Mouse (Mus musculus): ENCODE data around the gene Emd.

Gene Emd

GRCm38 (mm10) chrX:74273422-74274322 is 19.2 kb downstream of the Emd start:
- no peak for DNase-seq (ENCODE audit: low spot score)

- no peak for DNase-seq (ENCODE audit: low spot score)
Measured at GRCm38 (mm10) chrX:74277916-74278315, 23.4 kb downstream of the Emd start.

- no peak for DNase-seq (ENCODE audit: low spot score)
Measured at GRCm38 (mm10) chrX:74281041-74281731, 26.7 kb downstream of the Emd start.

- DNase-seq (ENCODE audit: low spot score), result peak; percentile 59
Measured at GRCm38 (mm10) chrX:74281732-74282394, 27.4 kb downstream of the Emd start, which contains the start of the genes Taz and Dnase1l1. TSS of gene Taz (plus strand) at chrX:74281912. TSS of gene Dnase1l1 (minus strand) at chrX:74282337.

- peak; percentile 88 for DNase-seq (ENCODE audit: low spot score)
Measured at GRCm38 (mm10) chrX:74282395-74283091, 28.1 kb downstream of the Emd start.

- no peak for DNase-seq (ENCODE audit: low spot score)
Measured at GRCm38 (mm10) chrX:74283092-74283437, 28.6 kb downstream of the Emd start.

- DNase-seq (ENCODE audit: low spot score), result no peak
Measured at GRCm38 (mm10) chrX:74293431-74293830, 38.9 kb downstream of the Emd start.

GRCm38 (mm10) chrX:74296538-74297448 is 42.3 kb downstream of the Emd start, which contains the start of gene Atp6ap1:
TSS of gene Atp6ap1 (plus strand) at chrX:74297097.
- DNase-seq (ENCODE audit: low spot score), result peak; percentile 94

- no peak for DNase-seq (ENCODE audit: low spot score)
Measured at GRCm38 (mm10) chrX:74298348-74298747, 43.9 kb downstream of the Emd start.

- DNase-seq (ENCODE audit: low spot score), result no peak
Measured at GRCm38 (mm10) chrX:74299721-74300120, 45.2 kb downstream of the Emd start.

GRCm38 (mm10) chrX:74304867-74305700 is 50.6 kb downstream of the Emd start, which contains the start of gene Gdi1:
TSS of gene Gdi1 (plus strand) at chrX:74304998.
- DNase-seq (ENCODE audit: low spot score), result peak; percentile 75

All from T-cell, adult 2 months (primary cell).